Mouse (Mus musculus) gastrocnemius, postnatal 25 days (tissue): ENCODE data around the gene Fut7. TPM values are rescaled to one million over a fixed set of nuclear protein-coding genes. Genes with fewer than 3 reads are reported as not detected.
A peak's percentile ranks its signal among the peaks of the same experiment; 100 is the strongest.
"Not testable (repeated sequence)": the region's sequence is repeated elsewhere in the genome, so short reads cannot be mapped to it uniquely, and the experiment has no call there.

ENCODE experiments used
- DNase-seq: peaks from one replicate; pipeline ENCODE4 v3.0.0; 2022
- long read RNA-seq, 2 experiments: library from polyadenylated mRNA; stranded (forward); transcript quantifications; one replicate each; pipeline ENCODE4 v2.0.0; 2021
- total RNA-seq, 2 experiments: library from RNA; stranded (reverse); gene quantifications; 1 replicate in 1 of 2; 2 replicates in 1 of 2; pipeline ENCODE4 v1.2.3; 2021

Fut7 gene
- total RNA-seq: not detected
- long read RNA-seq, experiment 1: 0 reads
- long read RNA-seq, experiment 2: 0 reads

- DNase-seq: no peak
Measured at GRCm38 (mm10) chr2:25422587-25423410, at the start of gene Fut7. Fut7 (plus strand) TSS chr2:25423267.

GRCm38 (mm10) chr2:25373431-25373830 is 49.6 kb upstream of the Fut7 start:
- DNase-seq: no peak

- DNase-seq: no peak
Measured at GRCm38 (mm10) chr2:25376589-25376988, 46.5 kb upstream of the Fut7 start.

GRCm38 (mm10) chr2:25384492-25384891 is 38.6 kb upstream of the Fut7 start:
- DNase-seq: no peak

- no peak for DNase-seq
Measured at GRCm38 (mm10) chr2:25391266-25391665, 31.8 kb upstream of the Fut7 start.

GRCm38 (mm10) chr2:25394281-25395221 is 28.5 kb upstream of the Fut7 start:
- peak; percentile 72 for DNase-seq

GRCm38 (mm10) chr2:25395721-25396596 is 27.1 kb upstream of the Fut7 start, which contains the start of gene Entpd2:
Entpd2 (plus strand) TSS chr2:25395874.
- peak; percentile 48 for DNase-seq

GRCm38 (mm10) chr2:25396597-25396983 is 26.5 kb upstream of the Fut7 start:
- DNase-seq: peak; percentile 47

GRCm38 (mm10) chr2:25397010-25397409 is 26.1 kb upstream of the Fut7 start:
- DNase-seq: no peak

GRCm38 (mm10) chr2:25398065-25398464 is 25.0 kb upstream of the Fut7 start:
- DNase-seq: no peak

GRCm38 (mm10) chr2:25399051-25399450 is 24.0 kb upstream of the Fut7 start, which contains the start of gene Npdc1:
Npdc1 (plus strand) TSS chr2:25399351.
- DNase-seq: no peak

GRCm38 (mm10) chr2:25400291-25400690 is 22.8 kb upstream of the Fut7 start:
- DNase-seq: peak; percentile 79

GRCm38 (mm10) chr2:25400764-25401163 is 22.3 kb upstream of the Fut7 start:
- peak; percentile 65 for DNase-seq

GRCm38 (mm10) chr2:25402377-25402971 is 20.6 kb upstream of the Fut7 start:
- DNase-seq: no peak

- DNase-seq: peak; percentile 64
Measured at GRCm38 (mm10) chr2:25402972-25403601, 20.0 kb upstream of the Fut7 start.

GRCm38 (mm10) chr2:25403994-25404393 is 19.1 kb upstream of the Fut7 start:
- no peak for DNase-seq

GRCm38 (mm10) chr2:25408908-25409307 is 14.2 kb upstream of the Fut7 start:
- DNase-seq: no peak

GRCm38 (mm10) chr2:25413436-25413835 is 9.6 kb upstream of the Fut7 start:
- not testable (repeated sequence) for DNase-seq

- no peak for DNase-seq
Measured at GRCm38 (mm10) chr2:25417426-25417825, 5.6 kb upstream of the Fut7 start.

GRCm38 (mm10) chr2:25421896-25422295 is 1.2 kb upstream of the Fut7 start:
- DNase-seq: no peak

- no peak for DNase-seq
Measured at GRCm38 (mm10) chr2:25423626-25424025, 559 bp downstream of the Fut7 start.
